Mouse (Mus musculus): ENCODE measurements around the gene Anapc16. TPM values are rescaled to one million over a fixed set of nuclear protein-coding genes. Genes with fewer than 3 reads are reported as not detected.
A peak's percentile ranks its signal among the peaks of the same experiment; 100 is the strongest.
"Not testable (repeated sequence)": the region's sequence is repeated elsewhere in the genome, so short reads cannot be mapped to it uniquely, and the experiment has no call there.

Anapc16 gene
- total RNA-seq, 2 experiments from 2014 or later = 49.5 to 50.7 TPM

DNA sequence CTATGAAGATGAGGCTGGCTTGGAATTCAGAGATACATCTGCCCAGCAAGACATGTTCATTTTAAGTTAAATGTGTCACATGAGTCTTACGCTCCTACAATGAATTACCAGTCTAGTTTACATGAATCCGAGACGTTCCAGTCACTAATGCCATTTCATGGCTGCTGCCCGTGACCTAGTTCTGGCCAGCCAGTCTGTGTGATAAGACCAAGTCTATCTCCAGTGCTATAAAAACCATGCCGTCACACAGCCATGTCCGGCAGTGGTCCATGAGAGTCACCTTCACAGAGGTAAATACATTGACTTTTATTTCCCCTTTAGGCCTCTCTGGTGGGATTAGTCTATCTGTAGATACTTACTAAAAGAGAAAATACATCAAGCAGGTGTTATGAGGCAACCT, 7.0 kb downstream of the Anapc16 start:
- DNase-seq = no peak
- H3K27ac ChIP-seq = peak overlapping the region; percentile 78
- intact Hi-C loops (cut with DNase I) = no loop called here
- no peak for TF ChIP-seq CTCF (IDR thresholded peaks at IDR 0.05)
- no peak overlapping the region for H3K4me3 ChIP-seq

GRCm38 (mm10) chr10:59993813-59994212, 9.1 kb downstream of the Anapc16 start:
- H3K27ac ChIP-seq; DNase-seq; intact Hi-C loops (cut with DNase I); H3K4me3 ChIP-seq: not testable (repeated sequence)

- no peak overlapping the region for H3K4me3 ChIP-seq
- peak overlapping the region; percentile 65 for H3K27ac ChIP-seq
- intact Hi-C loops (cut with DNase I) = no loop called here
- no peak for DNase-seq
- no peak for TF ChIP-seq CTCF (IDR thresholded peaks at IDR 0.05)
Measured at GRCm38 (mm10) chr10:59992024-59992423, 10.9 kb downstream of the Anapc16 start.

DNA sequence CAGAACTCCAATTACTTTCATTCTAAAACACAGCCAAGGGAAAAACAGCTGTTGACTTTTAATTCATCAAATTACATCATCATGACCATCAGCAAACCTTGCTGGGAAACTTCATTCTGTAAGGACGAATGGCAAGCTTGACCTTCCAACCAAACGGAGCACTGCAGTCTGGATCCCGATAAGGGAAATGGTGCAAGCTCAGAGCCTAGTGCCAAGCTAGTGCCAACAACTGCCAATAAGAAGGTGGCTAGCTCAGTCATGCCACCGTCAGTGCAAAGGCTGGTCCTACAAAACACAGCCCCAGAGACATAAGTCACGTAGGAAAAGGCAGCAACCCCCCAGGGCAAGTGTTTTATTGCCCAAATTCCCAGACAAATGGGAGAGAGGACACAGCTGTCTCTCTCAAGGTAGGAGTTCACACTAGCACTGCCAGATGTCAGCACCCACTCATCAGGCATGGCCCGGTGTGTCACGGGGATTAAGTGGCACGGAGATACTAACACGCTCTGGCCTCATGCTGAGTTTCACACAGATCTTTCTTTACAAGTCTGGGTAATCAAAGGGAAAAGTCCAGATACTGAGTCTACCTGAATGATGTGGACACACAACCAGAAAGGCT, 11.6 kb downstream of the Anapc16 start:
- intact Hi-C loops (cut with DNase I) = no loop called here
- peak overlapping the region; percentile 65 for H3K27ac ChIP-seq
- DNase-seq = peak; percentile 33
- no peak for TF ChIP-seq CTCF (IDR thresholded peaks at IDR 0.05)
- H3K4me3 ChIP-seq = no peak overlapping the region

DNA sequence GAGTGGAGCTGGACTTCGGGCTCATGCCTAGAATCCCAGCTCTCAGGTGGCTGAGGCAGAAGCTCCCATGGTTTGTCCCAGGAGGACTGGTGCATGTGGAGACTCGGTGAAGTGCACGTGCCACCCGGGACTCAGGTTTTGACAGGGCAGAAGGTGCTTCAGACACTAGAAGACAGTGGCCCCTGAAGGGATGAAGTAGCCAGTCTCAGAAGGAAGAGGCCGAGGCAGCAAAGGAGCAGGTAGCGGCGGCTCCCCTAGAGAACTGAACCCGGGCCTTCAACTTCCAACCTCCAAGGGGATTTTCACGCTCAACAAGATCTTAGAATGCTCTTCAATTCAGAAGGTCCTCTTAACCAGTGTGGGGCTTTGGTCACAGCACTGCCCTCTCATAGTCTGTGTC, 12.5 kb downstream of the Anapc16 start:
- Histone ChIP-seq H3K27ac (peak overlapping the region; percentile 65), H3K4me3 (no peak overlapping the region)
- TF ChIP-seq CTCF (IDR thresholded peaks at IDR 0.05) = no peak
- DNase-seq = no peak
- intact Hi-C loops (cut with DNase I) = no loop called here

DNA sequence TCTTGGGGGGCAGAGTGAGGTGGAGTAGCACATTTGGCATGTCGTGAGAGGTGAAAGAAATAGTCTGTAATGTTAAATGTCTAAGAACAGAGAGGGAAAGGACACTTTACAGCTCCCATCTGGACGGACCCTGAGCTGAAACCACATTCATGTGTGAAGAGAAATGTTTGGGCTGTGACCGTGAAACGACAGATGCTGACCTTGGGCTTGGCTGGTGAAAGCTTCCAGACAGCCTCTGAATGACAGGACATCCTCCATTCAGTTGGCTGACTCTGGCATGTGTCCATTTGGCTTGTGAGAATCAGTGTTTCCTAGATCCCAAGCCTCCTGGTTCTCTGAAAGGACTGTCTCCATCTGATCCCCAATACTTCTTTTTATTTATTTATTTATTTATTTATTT, 14.9 kb downstream of the Anapc16 start:
- Histone ChIP-seq H3K4me3 (no peak overlapping the region), H3K27ac (peak overlapping the region; percentile 46)
- TF ChIP-seq CTCF (IDR thresholded peaks at IDR 0.05) = no peak
- intact Hi-C loops (cut with DNase I) = no loop called here
- DNase-seq = no peak

GRCm38 (mm10) chr10:59982379-59982873, 20.5 kb downstream of the Anapc16 start:
- DNase-seq = no peak
- Histone ChIP-seq H3K27ac (peak overlapping the region; percentile 88), H3K4me3 (no peak overlapping the region)
- intact Hi-C loops (cut with DNase I) = no loop called here
- no peak for TF ChIP-seq CTCF (IDR thresholded peaks at IDR 0.05)

GRCm38 (mm10) chr10:59981792-59982191, 21.1 kb downstream of the Anapc16 start:
- Histone ChIP-seq H3K27ac (peak overlapping the region; percentile 88), H3K4me3 (no peak overlapping the region)
- TF ChIP-seq CTCF (IDR thresholded peaks at IDR 0.05) = no peak
- intact Hi-C loops (cut with DNase I) = no loop called here
- no peak for DNase-seq

- no peak for DNase-seq
- no peak for TF ChIP-seq CTCF (IDR thresholded peaks at IDR 0.05)
- Histone ChIP-seq H3K4me3 (no peak overlapping the region), H3K27ac (peak overlapping the region; percentile 88)
- intact Hi-C loops (cut with DNase I) = no loop called here
Measured at GRCm38 (mm10) chr10:59981336-59981735, 21.6 kb downstream of the Anapc16 start.

- DNase-seq = peak; percentile 44
- Histone ChIP-seq H3K27ac (peak overlapping the region; percentile 88), H3K4me3 (no peak overlapping the region)
- no peak for TF ChIP-seq CTCF (IDR thresholded peaks at IDR 0.05)
- intact Hi-C loops (cut with DNase I) = no loop called here
Measured at GRCm38 (mm10) chr10:59980815-59981244, 22.1 kb downstream of the Anapc16 start.

GRCm38 (mm10) chr10:59978873-59979743, 23.8 kb downstream of the Anapc16 start:
- no peak for TF ChIP-seq CTCF (IDR thresholded peaks at IDR 0.05)
- intact Hi-C loops (cut with DNase I) = no loop called here
- Histone ChIP-seq H3K27ac (peak overlapping the region; percentile 88), H3K4me3 (peak overlapping the region; percentile 9; the same call in 1 of the 2 replicates)
- DNase-seq = peak; percentile 80

- intact Hi-C loops (cut with DNase I) = no loop called here
Measured at GRCm38 (mm10) chr10:59978401-59978800, 24.5 kb downstream of the Anapc16 start.

DNA sequence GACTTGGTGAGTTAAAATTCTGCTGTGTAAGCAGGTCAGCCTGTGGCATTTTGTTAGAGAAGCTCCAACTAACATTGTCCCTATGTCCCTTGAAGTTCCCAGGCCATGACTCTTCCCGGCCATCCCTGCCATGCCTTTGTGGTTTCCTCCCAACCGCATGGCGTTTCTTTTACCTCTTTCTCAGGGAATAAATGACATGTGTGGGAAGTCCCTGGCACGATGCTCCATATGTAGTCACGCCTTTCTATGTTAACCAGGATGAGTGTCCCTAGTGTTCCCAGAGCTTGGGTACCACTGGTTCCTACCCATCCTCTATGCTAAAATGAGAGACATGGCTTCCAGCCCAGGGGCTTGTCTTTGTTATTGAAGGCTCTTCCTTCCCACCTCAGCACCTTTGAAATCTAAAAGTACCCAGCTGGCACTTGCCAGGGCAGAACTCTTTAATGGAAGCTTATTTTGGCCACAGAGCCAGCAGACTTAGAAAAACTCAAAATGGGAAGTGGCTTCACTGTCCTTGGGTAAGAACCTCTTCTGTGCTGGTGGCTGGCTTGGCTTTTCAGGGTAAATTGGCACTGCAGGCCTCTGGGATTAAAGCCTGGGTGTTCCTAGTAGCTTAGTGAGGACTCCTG, 25.1 kb downstream of the Anapc16 start:
- no peak for TF ChIP-seq CTCF (IDR thresholded peaks at IDR 0.05)
- H3K27ac ChIP-seq = peak overlapping the region; percentile 88
- intact Hi-C loops (cut with DNase I) = no loop called here
- H3K4me3 ChIP-seq = no peak overlapping the region
- DNase-seq = no peak

More at GRCm38 (mm10) chr10:59978401-59978800, 24.5 kb downstream of the Anapc16 start:
- DNase-seq = peak; percentile 56
- Histone ChIP-seq H3K4me3 (no peak overlapping the region; the same call in 1 of the 2 replicates), H3K27ac (peak overlapping the region; percentile 88)
- no peak for TF ChIP-seq CTCF (IDR thresholded peaks at IDR 0.05)
